Mouse (Mus musculus) testis, adult 10 weeks (tissue): ENCODE measurements around the gene Cyp2j13. TPM values are rescaled to one million over a fixed set of nuclear protein-coding genes. Genes with fewer than 3 reads are reported as not detected.

ENCODE experiments used
- polyA plus RNA-seq: library from polyadenylated mRNA; stranded (reverse); fragments of 350-450 nt; fragmentation: Illumina TruSeq; extraction: RNeasy Lipid Tissue Mini Kit (QIAGEN cat#74804); gene quantifications from one replicate; pipeline ENCODE4 v1.2.3, GENCODE M21; 2014; ENCODE audit warnings: low read depth, low replicate concordance

Cyp2j13 gene
- polyA plus RNA-seq, result 0.14 TPM

DNA sequence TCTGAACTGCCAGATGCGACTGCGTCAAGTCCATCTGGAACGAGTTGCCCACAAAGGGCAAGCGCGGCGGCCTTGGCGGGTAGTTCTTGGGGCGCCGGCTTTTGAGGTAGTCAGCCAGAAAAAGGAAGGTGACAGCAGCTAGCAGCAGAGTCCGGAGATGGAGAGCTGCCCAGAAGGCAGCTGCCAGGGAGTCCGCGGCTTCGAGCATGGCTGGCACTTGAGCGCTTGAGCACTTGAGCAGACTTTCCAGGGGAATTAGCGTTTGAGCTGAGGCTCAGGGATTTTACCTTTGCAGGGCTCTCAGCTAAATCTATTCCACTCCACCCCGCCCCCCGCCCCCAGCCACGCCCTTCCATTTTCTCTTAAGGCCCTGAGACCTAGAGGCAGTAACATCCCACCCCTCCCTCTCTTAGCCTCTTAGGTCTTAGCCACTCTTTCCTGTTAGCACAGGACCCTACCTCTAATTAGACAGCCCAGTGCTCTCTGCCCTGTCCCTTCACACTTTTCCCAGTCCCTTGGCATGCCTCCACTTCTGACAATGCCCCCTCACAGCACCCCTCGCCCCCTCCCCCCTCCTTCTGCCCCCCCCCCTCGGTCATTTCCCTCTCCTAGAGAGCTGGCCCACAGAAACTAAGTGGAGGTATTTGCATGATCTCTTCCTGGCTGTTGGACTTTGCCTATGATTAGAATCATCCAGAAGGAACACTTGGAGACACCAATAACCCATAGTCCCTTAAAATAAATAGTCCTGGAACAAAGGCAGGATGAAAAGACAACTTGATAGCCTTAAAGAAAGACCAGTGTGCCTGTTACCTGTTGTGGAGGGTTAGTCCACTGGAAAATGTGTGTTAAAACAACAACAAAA, at the start of gene Cyp2j13:
TSS of gene Cyp2j13 (minus strand) at position 286 of the 865 bp plus-strand sequence.

Other genes with a start within 250 kb of the Cyp2j13 start
- gene Hook1, start 110.3 kb downstream of the Cyp2j13 start, polyA plus RNA-seq, result 1,364 TPM
- gene Cyp2j12, start 63.6 kb upstream of the Cyp2j13 start, polyA plus RNA-seq, result not detected
- not detected for gene Cyp2j7, start 159.1 kb upstream of the Cyp2j13 start, polyA plus RNA-seq